Mouse (Mus musculus) heart, embryonic 14.5 days (tissue): ENCODE data around the gene Susd2. TPM values are rescaled to one million over a fixed set of nuclear protein-coding genes. Genes with fewer than 3 reads are reported as not detected.
A peak's percentile ranks its signal among the peaks of the same experiment; 100 is the strongest.

Experiments
- ATAC-seq: fragments of 200-750 bp; cut with Nextera tagmentation; 2 replicates; pipeline ENCODE4 v1.8.0; 2017; ENCODE audit warnings: low read depth, moderate TSS enrichment; ENCODE audit not compliant: insufficient number of reproducible peaks, insufficient read depth, low FRiP score
- H3K27ac ChIP-seq, 2 experiments: fragments of 200-500 bp in 1 of 2; fragments of 300-500 bp in 1 of 2; sonication (generic) in 1 of 2; replicated peaks in 1 of 2; 2 replicates each; pipeline ENCODE4 v1.5.1; 2012 to 2014; ENCODE audit warnings: low read depth in 2 of 2, low read length in 2 of 2, control low read depth in 1 of 2, mild to moderate bottlenecking in 1 of 2, mixed read lengths in 1 of 2; ENCODE audit not compliant: control insufficient read depth in 1 of 2, insufficient read depth in 1 of 2
- H3K27me3 ChIP-seq: fragments of 300-500 bp; sonication (generic); 2 replicates; pipeline ENCODE4 v1.6.1; 2014; ENCODE audit warnings: mild to moderate bottlenecking, low read length, control low read depth; ENCODE audit not compliant: control insufficient read depth, insufficient read depth
- H3K36me3 ChIP-seq: fragments of 300-500 bp; sonication (generic); 2 replicates; pipeline ENCODE4 v1.6.1; 2014; ENCODE audit warnings: mild to moderate bottlenecking, control low read depth, low read length, mixed read lengths; ENCODE audit not compliant: control insufficient read depth, insufficient read depth
- H3K4me1 ChIP-seq, 2 experiments: fragments of 200-500 bp in 1 of 2; fragments of 300-500 bp in 1 of 2; sonication (generic) in 1 of 2; 2 replicates each; pipeline ENCODE4 v1.6.1; 2012 to 2014; ENCODE audit warnings: low read length in 2 of 2, control low read depth in 1 of 2, mixed read lengths in 1 of 2; ENCODE audit not compliant: control insufficient read depth in 2 of 2, insufficient read depth in 2 of 2
- H3K4me2 ChIP-seq: fragments of 300-500 bp; sonication (generic); 2 replicates; pipeline ENCODE4 v1.6.1; 2014; ENCODE audit warnings: mild to moderate bottlenecking, low read length
- H3K4me3 ChIP-seq, 2 experiments: fragments of 200-500 bp in 1 of 2; fragments of 300-500 bp in 1 of 2; sonication (generic) in 1 of 2; 2 replicates each; pipeline ENCODE4 v1.5.1; 2012 to 2014; ENCODE audit warnings: low read length in 2 of 2, mild to moderate bottlenecking in 2 of 2, control low read depth in 1 of 2, low read depth in 1 of 2, moderate library complexity in 1 of 2; ENCODE audit not compliant: control insufficient read depth in 1 of 2, insufficient read depth in 1 of 2
- H3K9ac ChIP-seq: fragments of 300-500 bp; sonication (generic); 2 replicates; pipeline ENCODE4 v1.6.1; 2014; ENCODE audit warnings: mild to moderate bottlenecking, low read length
- H3K9me3 ChIP-seq: fragments of 300-500 bp; sonication (generic); 2 replicates; pipeline ENCODE4 v1.6.1; 2016; ENCODE audit warnings: low read length, control low read depth; ENCODE audit not compliant: control insufficient read depth
- whole genome bisulfite sequencing: fragments of 180-500 bp; shearing (Covaris S2); extraction: QIAGEN DNeasy Blood & Tissue Kit; methylation state at CpG from one replicate; pipeline ENCODE4 v1.1.7; 2014; 5-methylcytosine and 5-hydroxymethylcytosine counted together
- polyA plus RNA-seq: library from polyadenylated mRNA; unstranded; fragments of >200 nt; fragmentation: Nextera tagmentation; extraction: Ambion mirVana; gene quantifications from 2 replicates; pipeline ENCODE4 v1.2.1, GENCODE M21; 2014

The Susd2 gene
- polyA plus RNA-seq, 1 experiment from 2014 or later: 13.3 TPM

DNA sequence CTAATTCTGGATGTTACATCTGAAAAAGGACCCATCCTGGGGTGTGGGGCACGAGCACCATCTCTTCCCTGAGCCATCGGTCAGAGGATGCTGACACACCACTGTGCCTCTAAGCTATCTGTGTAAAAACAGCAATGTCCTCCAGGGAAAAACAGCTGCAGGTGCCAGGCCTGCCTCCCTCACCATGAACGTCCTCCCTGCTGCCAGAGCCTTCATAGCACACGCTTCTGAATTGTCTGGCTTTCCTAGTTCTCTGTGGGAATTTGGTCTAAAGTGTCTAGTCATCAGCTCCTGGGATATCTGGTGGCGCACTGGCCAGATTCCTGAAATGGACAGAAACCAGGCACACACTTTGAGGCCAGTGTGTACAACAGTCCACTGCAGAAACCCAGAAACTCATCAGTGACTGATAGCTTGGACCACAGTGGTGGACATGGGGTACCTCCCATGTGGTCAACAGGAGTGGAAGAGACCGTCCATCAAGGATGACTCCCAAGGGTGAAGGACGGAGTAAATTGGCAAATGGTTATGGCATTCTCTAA, 43.5 kb downstream of the Susd2 start:
- H3K4me3 ChIP-seq: no peak overlapping the region
- no peak overlapping the region for H3K27ac ChIP-seq
- no peaks in the 10 kb centered on the region for H3K27me3 ChIP-seq
- H3K9ac ChIP-seq: no peak overlapping the region
- 61% methylated on average over 7 of the region's 7 CpGs for WGBS
- no peaks in the 10 kb centered on the region; a peak in 1 of 4 replicates for H3K4me1 ChIP-seq
- H3K36me3 ChIP-seq: no peaks in the 10 kb centered on the region
- no peak for ATAC-seq
- H3K9me3 ChIP-seq: peaks cover 6% of the 10 kb centered on the region; the same call in 1 of the 2 replicates
- H3K4me2 ChIP-seq: no peak overlapping the region

DNA sequence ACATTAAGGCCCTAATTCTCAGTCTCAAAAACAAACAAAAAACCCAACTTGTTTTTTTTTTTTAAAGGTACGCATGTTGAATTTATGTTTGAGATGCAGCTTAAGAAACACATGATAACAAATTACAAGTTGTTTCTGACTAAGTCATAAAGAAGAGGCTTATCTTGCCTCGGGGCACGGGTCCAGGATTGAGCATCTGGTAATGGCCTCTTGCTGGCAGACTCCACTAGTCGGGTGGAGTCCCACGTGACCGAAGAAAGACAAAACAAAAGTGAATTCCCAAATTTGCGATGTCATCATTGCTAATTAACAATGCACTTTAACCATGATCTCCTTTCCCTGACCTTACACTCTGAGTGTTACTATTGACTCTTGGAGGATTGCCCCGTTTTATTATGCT, 47.8 kb downstream of the Susd2 start:
- Histone ChIP-seq H3K4me2 (no peak overlapping the region), H3K9ac (no peak overlapping the region), H3K36me3 (no peaks in the 10 kb centered on the region), H3K27ac (no peak overlapping the region), H3K4me3 (no peak overlapping the region), H3K27me3 (no peaks in the 10 kb centered on the region), H3K4me1 (peaks cover 10 to 11% of the 10 kb centered on the region in 2 experiments; a peak in 3 of 4 replicates), H3K9me3 (peaks cover 6% of the 10 kb centered on the region; the same call in 1 of the 2 replicates)
- ATAC-seq: no peak
- WGBS: 67% methylated on average over 8 of the region's 8 CpGs

DNA sequence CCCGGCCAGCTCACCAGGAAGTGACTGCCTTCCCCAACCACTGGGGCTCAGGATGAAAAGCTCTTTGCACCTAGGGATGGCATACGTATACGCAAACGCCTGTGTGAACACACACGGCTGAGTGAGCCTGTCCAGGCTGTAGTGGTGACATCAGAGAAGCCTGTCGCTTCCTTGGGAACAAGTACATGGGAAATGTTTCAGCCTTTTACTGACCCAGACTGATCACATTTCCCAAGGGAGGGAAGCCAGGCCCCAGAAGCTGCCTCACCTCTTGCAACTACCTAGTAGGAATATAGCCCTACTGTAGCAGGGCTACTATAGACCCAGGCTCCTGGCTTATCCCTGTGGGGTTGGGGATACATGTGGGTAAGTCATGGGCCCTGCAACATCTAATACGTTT, 51.2 kb downstream of the Susd2 start:
- Histone ChIP-seq H3K9ac (no peak overlapping the region), H3K4me2 (no peak overlapping the region), H3K36me3 (no peaks in the 10 kb centered on the region), H3K4me3 (no peak overlapping the region), H3K27me3 (no peaks in the 10 kb centered on the region), H3K27ac (peak overlapping the region; percentile 38 to 64; a peak in 3 of 4 replicates), H3K4me1 (peaks cover 29 to 32% of the 10 kb centered on the region in 2 experiments), H3K9me3 (peaks cover 4% of the 10 kb centered on the region; the same call in 1 of the 2 replicates)
- no peak for ATAC-seq
- WGBS: 60% methylated on average over 7 of the region's 7 CpGs

DNA sequence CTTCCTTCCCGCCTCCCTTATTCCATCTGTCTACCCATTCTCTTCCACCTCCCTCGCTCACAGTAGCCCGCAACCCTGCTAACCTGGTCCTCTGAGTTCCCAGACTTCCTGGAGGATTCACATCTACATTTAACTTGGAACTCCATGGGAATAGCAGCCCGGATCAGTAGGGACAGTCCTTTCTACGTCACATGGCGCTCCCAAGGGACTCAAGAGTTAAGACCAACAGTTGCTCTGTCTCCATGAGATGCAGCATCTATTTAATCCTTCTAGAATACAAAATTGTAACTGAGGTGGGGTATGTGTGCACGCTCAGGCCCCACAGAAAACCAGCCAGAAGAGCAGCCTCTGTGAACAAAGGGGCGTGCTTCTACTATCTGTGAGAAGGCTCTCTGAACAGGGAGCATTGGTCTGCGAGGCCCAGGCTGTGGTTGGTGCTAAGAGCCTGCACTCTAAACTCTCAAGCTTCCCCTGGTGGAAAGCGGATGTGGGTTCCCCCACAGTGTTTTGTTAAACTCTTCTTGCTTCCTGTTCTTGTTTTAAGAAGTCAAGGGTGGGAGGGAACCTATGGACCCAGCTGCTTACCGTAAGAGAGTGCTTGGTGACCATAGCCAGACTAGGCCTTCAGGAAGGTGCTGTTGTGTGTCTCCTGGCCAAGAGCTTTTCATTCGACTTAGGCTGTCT, 52.5 kb downstream of the Susd2 start:
- no peak overlapping the region for H3K9ac ChIP-seq
- no peak overlapping the region for H3K4me3 ChIP-seq
- peak; percentile 58 for ATAC-seq
- no peaks in the 10 kb centered on the region for H3K9me3 ChIP-seq
- 56% methylated on average over 12 of the region's 12 CpGs for WGBS
- peak overlapping the region; percentile 60 for H3K4me2 ChIP-seq
- peak overlapping the region; percentile 64 to 65 for H3K27ac ChIP-seq
- H3K4me1 ChIP-seq: peaks cover 29 to 32% of the 10 kb centered on the region in 2 experiments
- H3K36me3 ChIP-seq: no peaks in the 10 kb centered on the region
- H3K27me3 ChIP-seq: no peaks in the 10 kb centered on the region

DNA sequence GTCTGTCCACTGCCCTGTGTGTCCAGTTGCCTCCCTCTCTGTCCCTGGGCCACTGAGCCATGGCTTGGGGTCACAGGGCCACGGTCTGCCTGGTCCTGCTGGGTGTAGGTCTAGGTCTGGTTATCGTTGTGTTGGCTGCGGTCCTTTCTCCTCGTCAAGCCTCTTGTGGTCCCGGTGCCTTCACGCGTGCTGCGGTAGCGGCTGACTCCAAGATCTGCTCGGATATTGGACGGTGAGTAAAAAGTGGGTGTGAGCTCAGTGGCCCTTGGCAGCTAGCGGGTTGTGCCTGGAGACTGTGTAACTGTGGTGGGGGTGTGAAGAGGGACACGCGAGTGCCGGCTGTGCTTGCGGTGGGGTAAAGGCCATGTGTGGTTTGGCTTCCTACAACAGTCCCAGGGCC, 54.2 kb downstream of the Susd2 start:
- H3K4me1 ChIP-seq: peaks cover 29 to 32% of the 10 kb centered on the region in 2 experiments
- peak overlapping the region; percentile 32 to 36 for H3K4me3 ChIP-seq
- H3K27me3 ChIP-seq: peaks cover 13% of the 10 kb centered on the region; the same call in 1 of the 2 replicates
- no peaks in the 10 kb centered on the region for H3K36me3 ChIP-seq
- no peaks in the 10 kb centered on the region for H3K9me3 ChIP-seq
- peak overlapping the region; percentile 56 for H3K9ac ChIP-seq
- H3K27ac ChIP-seq: peak overlapping the region; percentile 80
- peak overlapping the region; percentile 60 for H3K4me2 ChIP-seq
- ATAC-seq: no peak
- 51% methylated on average over 16 of the region's 16 CpGs for WGBS

DNA sequence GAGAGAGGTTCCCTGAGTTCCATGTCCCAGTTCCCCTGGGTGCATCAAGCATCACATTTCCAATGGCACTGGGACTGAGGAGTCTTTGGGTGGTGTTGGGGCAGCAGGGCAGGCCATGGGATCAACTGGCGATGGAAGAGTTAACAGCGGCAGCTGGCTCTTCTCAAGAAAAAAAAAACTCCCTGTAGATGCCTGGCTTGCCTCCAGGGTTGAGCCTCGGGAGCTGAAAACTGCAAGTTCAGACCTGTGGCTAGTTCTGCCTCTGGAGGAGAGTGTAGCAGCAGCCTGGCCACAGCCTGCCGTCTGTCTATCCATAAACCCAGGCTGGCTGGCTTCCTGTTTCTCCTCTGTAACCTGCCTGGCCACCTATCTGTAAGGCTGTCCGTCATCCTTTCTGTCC, 54.7 kb downstream of the Susd2 start, which contains the start of gene Ggt5:
Gene Ggt5, plus strand, starts transcription at position 212 of the 400 bp plus-strand sequence.
- peak within 1 kb of the TSS; percentile 56 for H3K9ac ChIP-seq
- H3K27ac ChIP-seq: peak within 1 kb of the TSS; percentile 80
- H3K9me3 ChIP-seq: no peaks in the 10 kb centered on the region
- H3K4me2 ChIP-seq: peak within 1 kb of the TSS; percentile 60
- WGBS: 12% methylated on average over 5 of the region's 5 CpGs
- H3K27me3 ChIP-seq: peaks cover 14% of the 10 kb centered on the region; the same call in 1 of the 2 replicates
- ATAC-seq: no peak
- H3K36me3 ChIP-seq: no peaks in the 10 kb centered on the region
- H3K4me1 ChIP-seq: peaks cover 29 to 32% of the 10 kb centered on the region in 2 experiments
- peak within 1 kb of the TSS; percentile 32 to 36 for H3K4me3 ChIP-seq

DNA sequence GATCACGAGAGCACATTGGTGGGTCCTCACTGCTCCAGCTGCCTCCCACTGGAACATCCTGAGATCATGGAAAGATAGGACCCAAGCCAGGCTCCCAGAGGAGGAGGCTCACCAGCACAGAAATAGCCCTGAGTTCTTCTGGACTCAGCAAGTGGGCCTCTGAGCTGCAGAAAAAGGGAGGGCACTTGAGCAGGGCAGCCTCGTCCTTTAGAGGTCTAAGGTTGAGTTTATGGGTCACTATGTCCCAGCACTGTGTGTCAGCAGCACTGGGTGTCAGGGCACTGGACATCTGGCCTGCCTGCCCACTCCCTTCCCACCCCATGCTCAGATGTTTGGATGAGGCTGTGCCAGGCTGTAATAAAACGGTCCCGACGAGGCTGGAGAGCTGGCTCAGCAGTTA, 55.5 kb downstream of the Susd2 start:
- Histone ChIP-seq H3K4me3 (no peak overlapping the region), H3K27ac (peak overlapping the region in 1 of 2 experiments; percentile 44; a peak in 2 of 4 replicates), H3K9ac (no peak overlapping the region), H3K9me3 (no peaks in the 10 kb centered on the region), H3K36me3 (no peaks in the 10 kb centered on the region), H3K4me1 (peaks cover 29 to 32% of the 10 kb centered on the region in 2 experiments), H3K4me2 (no peak overlapping the region), H3K27me3 (peaks cover 19% of the 10 kb centered on the region; the same call in 1 of the 2 replicates)
- 55% methylated on average over 5 of the region's 5 CpGs for WGBS
- ATAC-seq: no peak
